Mouse (Mus musculus): ENCODE data around the gene Uvrag. TPM values are rescaled to one million over a fixed set of nuclear protein-coding genes. Genes with fewer than 3 reads are reported as not detected.

Gene Uvrag
- polyA plus RNA-seq, 1 experiment from 2014 or later, result 10.1 TPM

DNA sequence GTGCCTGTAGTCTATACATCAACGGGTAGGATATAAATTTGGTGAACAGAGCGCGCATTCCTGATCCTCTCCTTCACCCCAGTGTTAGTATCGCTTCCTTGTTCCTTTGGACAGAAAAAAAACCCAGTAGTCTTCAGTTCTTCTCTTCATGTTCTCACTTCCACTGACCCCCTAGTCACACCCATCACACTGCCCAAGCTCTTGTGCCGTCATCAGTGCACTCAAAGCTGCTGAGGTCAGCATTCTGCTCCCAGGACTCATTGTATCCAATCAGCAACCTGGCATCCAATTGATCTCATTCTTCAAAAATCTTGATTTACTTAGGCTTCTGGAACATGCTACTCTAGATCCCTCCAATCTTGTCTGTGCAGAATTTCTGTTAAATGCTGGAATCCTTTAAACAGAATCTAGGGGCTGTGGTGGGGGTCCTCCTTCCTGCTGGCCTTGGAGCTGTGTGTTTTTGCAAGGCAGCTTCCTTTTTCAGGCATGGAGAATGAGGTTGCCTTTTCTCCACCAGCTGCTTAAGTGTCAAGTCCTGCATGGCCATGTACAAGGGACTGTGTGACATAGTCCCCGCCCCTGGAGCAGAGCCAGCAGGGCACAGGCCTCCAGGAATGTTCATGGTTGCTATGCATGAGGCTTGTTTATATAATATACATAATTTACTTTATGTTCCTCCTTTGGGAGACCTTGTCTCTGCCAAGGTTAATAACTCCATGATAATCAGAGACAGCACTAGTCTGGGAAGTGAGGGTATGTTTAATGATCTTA is 88.3 kb downstream of the Uvrag start:
- Histone ChIP-seq H3K27ac (ENCODE audit: low read depth, low read length) (no peak overlapping the region), H3K4me3 (ENCODE audit: low read depth, low read length) (no peak overlapping the region), H3K4me1 (ENCODE audit: control insufficient read depth, insufficient read depth, low read length) (no peaks in the 10 kb centered on the region), H3K9ac (ENCODE audit: low read length) (no peak overlapping the region), H3K9me3 (ENCODE audit: control insufficient read depth, low read length) (no peaks in the 10 kb centered on the region), H3K4me2 (no peak overlapping the region), H3K27me3 (ENCODE audit: control insufficient read depth, insufficient read depth, low read length) (no peaks in the 10 kb centered on the region), H3K36me3 (ENCODE audit: control insufficient read depth, insufficient read depth, low read length) (no peaks in the 10 kb centered on the region)
- WGBS, result 86% methylated on average over 6 of the region's 6 CpGs
- DNase-seq (ENCODE audit: low spot score, missing footprints) (no peak), ATAC-seq (ENCODE audit: low FRiP score) (no peak)

DNA sequence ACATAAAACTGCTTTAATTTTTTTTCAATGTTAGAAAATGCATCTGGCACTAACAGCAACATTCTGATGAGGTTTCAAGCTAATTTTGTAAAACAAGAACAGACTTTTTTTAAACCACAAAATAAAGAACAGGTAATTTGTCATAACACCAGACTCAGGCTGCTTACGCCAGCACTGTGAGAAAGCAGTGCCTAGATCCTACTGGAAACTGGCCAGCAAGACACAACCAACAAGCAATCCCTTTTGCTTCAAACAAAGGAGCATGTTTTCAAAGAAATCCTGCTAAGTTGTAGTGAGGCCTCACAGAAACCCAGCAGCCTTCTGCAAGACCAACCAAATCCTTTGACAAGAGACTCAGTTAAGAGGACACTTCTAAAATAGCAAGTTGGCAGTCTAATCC is 90.1 kb downstream of the Uvrag start:
- ATAC-seq (ENCODE audit: low FRiP score), result no peak
- Histone ChIP-seq H3K27me3 (ENCODE audit: control insufficient read depth, insufficient read depth, low read length) (no peaks in the 10 kb centered on the region), H3K9ac (ENCODE audit: low read length) (no peak overlapping the region), H3K4me3 (ENCODE audit: low read depth, low read length) (no peak overlapping the region), H3K4me1 (ENCODE audit: control insufficient read depth, insufficient read depth, low read length) (no peaks in the 10 kb centered on the region), H3K27ac (ENCODE audit: low read depth, low read length) (no peak overlapping the region), H3K4me2 (no peak overlapping the region), H3K9me3 (ENCODE audit: control insufficient read depth, low read length) (no peaks in the 10 kb centered on the region), H3K36me3 (ENCODE audit: control insufficient read depth, insufficient read depth, low read length) (no peaks in the 10 kb centered on the region)
- 80% methylated on average over 1 of the region's 1 CpGs for WGBS
- no peak for DNase-seq (ENCODE audit: low spot score, missing footprints)

DNA sequence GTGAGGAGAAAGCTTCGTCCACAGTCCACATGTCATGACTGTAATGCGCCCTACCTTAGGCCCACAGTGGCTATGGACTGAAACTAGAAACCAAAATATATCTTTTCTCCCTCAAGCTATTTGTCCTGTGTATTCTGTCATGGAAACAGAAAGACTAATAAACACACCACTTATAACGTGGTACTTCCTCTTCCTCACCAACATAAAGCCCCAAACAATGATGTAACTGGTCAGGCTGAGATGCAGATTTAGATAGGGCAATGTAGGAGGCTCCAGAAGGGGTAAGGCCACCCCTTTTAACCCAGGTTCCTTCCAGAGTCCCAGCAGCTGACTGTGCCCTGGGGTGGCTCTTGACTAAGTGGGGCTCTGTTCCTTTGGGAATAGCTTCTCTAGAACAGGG is 91.0 kb downstream of the Uvrag start:
- Histone ChIP-seq H3K27ac (ENCODE audit: low read depth, low read length) (no peak overlapping the region), H3K36me3 (ENCODE audit: control insufficient read depth, insufficient read depth, low read length) (no peaks in the 10 kb centered on the region), H3K9ac (ENCODE audit: low read length) (no peak overlapping the region), H3K27me3 (ENCODE audit: control insufficient read depth, insufficient read depth, low read length) (no peaks in the 10 kb centered on the region), H3K4me3 (ENCODE audit: low read depth, low read length) (no peak overlapping the region), H3K9me3 (ENCODE audit: control insufficient read depth, low read length) (no peaks in the 10 kb centered on the region), H3K4me2 (no peak overlapping the region), H3K4me1 (ENCODE audit: control insufficient read depth, insufficient read depth, low read length) (no peaks in the 10 kb centered on the region)
- no peak for ATAC-seq (ENCODE audit: low FRiP score)
- DNase-seq (ENCODE audit: low spot score, missing footprints), result no peak
- WGBS, result 88% methylated on average over 3 of the region's 3 CpGs

GRCm38 (mm10) chr7:99046545-99047206 is 94.3 kb downstream of the Uvrag start:
- Histone ChIP-seq H3K36me3 (ENCODE audit: control insufficient read depth, insufficient read depth, low read length) (no peaks in the 10 kb centered on the region), H3K4me1 (ENCODE audit: control insufficient read depth, insufficient read depth, low read length) (no peaks in the 10 kb centered on the region), H3K9ac (ENCODE audit: low read length) (no peak overlapping the region), H3K27ac (ENCODE audit: low read depth, low read length) (no peak overlapping the region), H3K4me2 (no peak overlapping the region), H3K27me3 (ENCODE audit: control insufficient read depth, insufficient read depth, low read length) (no peaks in the 10 kb centered on the region), H3K4me3 (ENCODE audit: low read depth, low read length) (no peak overlapping the region), H3K9me3 (ENCODE audit: control insufficient read depth, low read length) (no peaks in the 10 kb centered on the region)
- DNase-seq (ENCODE audit: low spot score, missing footprints) (no peak), ATAC-seq (ENCODE audit: low FRiP score) (no peak)
- WGBS, result 74% methylated on average over 11 of the region's 11 CpGs

DNA sequence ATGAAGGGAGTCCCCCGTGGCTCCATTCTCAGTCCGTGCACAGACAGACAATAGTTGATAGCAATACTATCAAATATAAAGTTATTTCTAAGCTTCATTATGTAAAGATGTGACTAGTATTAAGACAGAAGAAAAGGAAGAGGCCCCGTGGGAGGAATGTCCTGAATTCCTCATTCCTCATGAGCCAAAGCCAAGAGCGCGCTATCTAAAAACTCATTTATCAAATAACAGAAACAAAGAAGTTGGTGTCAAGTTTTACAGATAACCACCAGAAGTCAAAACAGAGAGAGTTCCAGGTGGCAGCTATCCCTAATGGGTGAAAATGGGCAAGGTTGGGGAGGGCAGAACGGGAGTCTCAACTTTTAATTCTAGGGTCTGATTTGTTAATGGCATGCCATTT is 95.4 kb downstream of the Uvrag start:
- DNase-seq (ENCODE audit: low spot score, missing footprints) (no peak), ATAC-seq (ENCODE audit: low FRiP score) (no peak)
- Histone ChIP-seq H3K27ac (ENCODE audit: low read depth, low read length) (no peak overlapping the region), H3K9ac (ENCODE audit: low read length) (no peak overlapping the region), H3K9me3 (ENCODE audit: control insufficient read depth, low read length) (no peaks in the 10 kb centered on the region), H3K4me2 (no peak overlapping the region), H3K4me1 (ENCODE audit: control insufficient read depth, insufficient read depth, low read length) (no peaks in the 10 kb centered on the region), H3K27me3 (ENCODE audit: control insufficient read depth, insufficient read depth, low read length) (no peaks in the 10 kb centered on the region), H3K36me3 (ENCODE audit: control insufficient read depth, insufficient read depth, low read length) (no peaks in the 10 kb centered on the region), H3K4me3 (ENCODE audit: low read depth, low read length) (no peak overlapping the region)
- WGBS, result 94% methylated on average over 6 of the region's 6 CpGs

DNA sequence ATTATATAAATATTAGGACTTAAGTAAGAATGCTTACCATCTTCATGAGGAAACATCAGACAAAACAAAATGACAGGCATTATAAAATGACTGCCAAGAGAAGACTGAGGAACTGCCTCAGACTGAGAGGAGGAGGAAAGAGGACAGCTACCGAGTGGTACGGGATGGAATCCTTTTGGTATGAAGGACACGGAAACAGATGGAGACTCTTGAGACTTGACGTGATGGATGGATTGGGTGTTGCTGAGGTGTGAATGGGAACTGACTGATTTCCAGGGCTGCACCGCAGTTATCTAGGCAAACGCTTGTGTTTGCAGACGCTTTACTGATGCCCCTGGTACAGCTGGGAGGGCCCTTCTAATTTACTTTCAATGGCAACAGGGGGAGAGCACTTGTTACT is 97.0 kb downstream of the Uvrag start:
- H3K27ac ChIP-seq (ENCODE audit: low read depth, low read length), result no peak overlapping the region
- WGBS, result 91% methylated on average over 7 of the region's 7 CpGs
- no peaks in the 10 kb centered on the region for H3K9me3 ChIP-seq (ENCODE audit: control insufficient read depth, low read length)
- H3K9ac ChIP-seq (ENCODE audit: low read length), result no peak overlapping the region
- H3K27me3 ChIP-seq (ENCODE audit: control insufficient read depth, insufficient read depth, low read length), result no peaks in the 10 kb centered on the region
- H3K36me3 ChIP-seq (ENCODE audit: control insufficient read depth, insufficient read depth, low read length), result no peaks in the 10 kb centered on the region
- H3K4me1 ChIP-seq (ENCODE audit: control insufficient read depth, insufficient read depth, low read length), result no peaks in the 10 kb centered on the region
- no peak for ATAC-seq (ENCODE audit: low FRiP score)
- H3K4me2 ChIP-seq, result no peak overlapping the region
- no peak for DNase-seq (ENCODE audit: low spot score, missing footprints)
- no peak overlapping the region for H3K4me3 ChIP-seq (ENCODE audit: low read depth, low read length)

DNA sequence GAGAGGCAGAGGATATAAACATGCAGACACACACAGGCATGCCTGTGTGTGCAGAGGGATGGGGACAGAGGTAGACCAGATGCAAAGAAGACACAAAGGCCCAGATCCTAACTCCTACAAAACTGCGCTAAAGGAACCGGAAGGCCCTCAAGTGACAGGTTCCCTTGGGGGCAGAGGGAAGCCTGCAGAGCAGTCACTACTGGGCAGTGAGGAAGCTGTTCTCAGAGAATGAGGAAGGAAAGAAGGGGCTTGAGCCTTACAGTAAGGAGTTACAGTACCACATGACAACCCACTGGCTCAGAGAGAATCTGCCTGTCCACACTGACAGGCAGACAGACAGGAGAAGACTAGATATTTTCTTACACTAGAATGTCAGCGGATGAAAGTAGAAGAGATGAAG is 97.6 kb downstream of the Uvrag start:
- Histone ChIP-seq H3K9me3 (ENCODE audit: control insufficient read depth, low read length) (no peaks in the 10 kb centered on the region), H3K27ac (ENCODE audit: low read depth, low read length) (no peak overlapping the region), H3K4me2 (no peak overlapping the region), H3K4me1 (ENCODE audit: control insufficient read depth, insufficient read depth, low read length) (no peaks in the 10 kb centered on the region), H3K4me3 (ENCODE audit: low read depth, low read length) (no peak overlapping the region), H3K9ac (ENCODE audit: low read length) (no peak overlapping the region), H3K36me3 (ENCODE audit: control insufficient read depth, insufficient read depth, low read length) (no peaks in the 10 kb centered on the region), H3K27me3 (ENCODE audit: control insufficient read depth, insufficient read depth, low read length) (no peaks in the 10 kb centered on the region)
- ATAC-seq (ENCODE audit: low FRiP score) (no peak), DNase-seq (ENCODE audit: low spot score, missing footprints) (no peak)
- 98% methylated on average over 3 of the region's 3 CpGs for WGBS

GRCm38 (mm10) chr7:99041818-99042217 is 99.1 kb downstream of the Uvrag start:
- no peaks in the 10 kb centered on the region for H3K4me1 ChIP-seq (ENCODE audit: control insufficient read depth, insufficient read depth, low read length)
- 89% methylated on average over 9 of the region's 9 CpGs for WGBS
- no peaks in the 10 kb centered on the region for H3K27me3 ChIP-seq (ENCODE audit: control insufficient read depth, insufficient read depth, low read length)
- DNase-seq (ENCODE audit: low spot score, missing footprints) (no peak), ATAC-seq (ENCODE audit: low FRiP score) (no peak)
- no peaks in the 10 kb centered on the region for H3K36me3 ChIP-seq (ENCODE audit: control insufficient read depth, insufficient read depth, low read length)
- H3K9me3 ChIP-seq (ENCODE audit: control insufficient read depth, low read length), result no peaks in the 10 kb centered on the region
- no peak overlapping the region for H3K27ac ChIP-seq (ENCODE audit: low read depth, low read length)
- no peak overlapping the region for H3K4me2 ChIP-seq
- no peak overlapping the region for H3K4me3 ChIP-seq (ENCODE audit: low read depth, low read length)
- H3K9ac ChIP-seq (ENCODE audit: low read length), result no peak overlapping the region

DNA sequence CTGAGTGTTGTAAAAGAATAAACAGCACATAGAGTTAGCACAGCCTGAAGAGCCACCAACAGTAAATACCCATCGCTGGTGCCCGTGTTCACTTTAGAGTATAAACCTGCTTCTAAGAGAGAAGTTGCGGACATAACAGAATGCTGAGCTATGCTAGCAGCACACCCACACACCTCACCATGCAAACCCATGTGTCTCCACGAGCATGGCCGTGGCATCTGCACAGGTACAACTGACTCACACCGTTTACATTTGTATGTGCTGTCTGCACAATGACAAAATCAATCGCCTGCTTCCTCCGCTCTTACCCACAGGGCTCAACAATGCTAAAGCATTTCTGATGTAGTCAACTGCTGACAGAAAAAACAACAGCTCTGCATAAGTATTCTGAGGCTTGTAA is 101.0 kb downstream of the Uvrag start:
- no peaks in the 10 kb centered on the region for H3K9me3 ChIP-seq (ENCODE audit: control insufficient read depth, low read length)
- no peak overlapping the region for H3K27ac ChIP-seq (ENCODE audit: low read depth, low read length)
- H3K4me1 ChIP-seq (ENCODE audit: control insufficient read depth, insufficient read depth, low read length), result no peaks in the 10 kb centered on the region
- no peaks in the 10 kb centered on the region for H3K36me3 ChIP-seq (ENCODE audit: control insufficient read depth, insufficient read depth, low read length)
- no peak overlapping the region for H3K9ac ChIP-seq (ENCODE audit: low read length)
- no peak overlapping the region for H3K4me2 ChIP-seq
- no peak for ATAC-seq (ENCODE audit: low FRiP score)
- no peak for DNase-seq (ENCODE audit: low spot score, missing footprints)
- no peaks in the 10 kb centered on the region for H3K27me3 ChIP-seq (ENCODE audit: control insufficient read depth, insufficient read depth, low read length)
- no peak overlapping the region for H3K4me3 ChIP-seq (ENCODE audit: low read depth, low read length)
- WGBS, result 93% methylated on average over 8 of the region's 8 CpGs
